Mouse (Mus musculus) mouse embryonic stem cell (cell line): ENCODE measurements around the gene Zdhhc13.

Experiments
- in situ Hi-C, 2 experiments: fragments of 300-500 bp; cut with MboI; formaldehyde crosslinking; loops; 1 replicate in 1 of 2; 3 replicates in 1 of 2; pipeline ENCODE4 v1.14.3; 2019 to 2020; ENCODE audit warnings: low sequenced_read_pairs in 2 of 2, low pct_unique_long_range_greater_than_20kb in 1 of 2, mixed read lengths in 1 of 2; ENCODE audit not compliant: unreplicated experiment in 1 of 2

Zdhhc13 gene

GRCm38 (mm10) chr7:48788851-48789572 lies at the start of gene Zdhhc13:
Zdhhc13 (plus strand) TSS chr7:48789003.
- in situ Hi-C loops, result no loop called here

DNA sequence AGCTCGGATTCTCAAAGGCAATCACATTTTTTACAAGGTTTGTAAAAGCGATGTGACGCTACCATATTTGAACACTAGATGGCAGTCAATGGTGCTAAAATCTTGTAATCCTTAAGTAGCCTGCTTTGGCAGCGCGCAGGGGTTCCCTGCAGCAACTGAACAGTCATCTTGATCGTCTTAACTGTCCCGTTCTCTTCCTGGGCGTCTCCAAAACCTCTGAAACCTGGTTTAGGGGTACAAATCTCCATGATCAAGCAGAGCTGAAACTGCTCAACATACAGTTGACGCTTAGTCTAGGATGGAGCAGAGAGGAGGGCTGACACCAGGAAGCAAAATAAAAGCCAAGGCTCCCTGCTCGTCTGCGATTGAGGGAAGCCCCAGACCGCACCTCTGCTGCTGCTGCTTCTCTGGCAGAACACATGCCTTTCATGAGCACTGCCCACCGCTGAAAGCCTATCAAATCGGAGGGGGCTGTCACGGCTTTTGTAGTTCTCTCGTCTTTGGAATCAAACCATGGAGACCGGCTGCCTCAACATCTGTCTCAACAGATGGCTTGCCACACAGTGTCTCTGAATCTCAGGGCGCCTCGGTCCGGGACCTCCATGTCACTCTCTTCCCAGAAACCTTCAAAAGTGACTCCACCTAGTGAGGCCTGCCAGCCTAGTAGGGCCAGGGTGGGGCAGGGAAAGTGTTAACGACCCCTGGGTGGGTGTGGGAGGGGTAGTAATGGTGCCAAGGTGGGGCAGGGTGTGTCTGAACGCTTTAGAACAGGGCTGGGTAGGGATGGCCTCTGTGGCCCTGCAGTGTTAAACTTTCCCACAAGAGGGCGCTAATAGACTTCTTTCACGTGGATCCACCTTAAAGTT lies 39.3 kb upstream of the Zdhhc13 start:
- in situ Hi-C loops, result loop anchor here (5.0 to 10.0 kb wide), 2 partner anchors 128 to 365 kb away; no protein-coding TSS in a partner anchor

DNA sequence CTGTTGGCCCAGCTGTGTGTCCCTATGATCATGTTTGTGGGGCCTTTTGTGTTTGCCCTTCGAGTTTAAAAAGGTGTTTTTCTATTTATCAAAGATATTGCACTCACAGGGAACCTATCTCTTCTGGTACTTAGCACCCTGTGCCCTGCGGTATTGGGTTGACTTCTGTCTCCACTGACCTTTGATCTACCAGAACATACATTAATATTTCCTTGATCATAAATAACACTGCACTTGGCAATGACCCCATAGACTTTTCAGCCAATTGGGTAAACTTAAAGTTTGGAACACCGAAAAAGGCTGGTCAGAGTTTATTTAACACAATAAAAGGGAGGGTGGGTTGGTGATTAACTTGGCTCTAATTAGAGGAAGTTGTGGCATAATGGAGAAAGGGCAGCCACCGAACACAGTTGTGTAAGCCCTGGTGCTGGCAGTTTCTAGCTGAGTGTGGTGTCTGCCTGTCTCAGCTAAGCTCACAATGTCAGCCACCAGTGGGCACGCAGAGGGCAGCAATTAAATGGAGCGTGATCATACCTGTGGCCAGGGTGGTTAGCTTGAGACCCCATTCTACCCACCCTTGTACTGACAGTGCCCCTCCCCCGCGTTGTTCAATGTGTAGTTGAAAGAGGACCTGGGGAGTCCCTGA lies 38.5 kb upstream of the Zdhhc13 start:
- in situ Hi-C loops, result loop anchor here (5.0 to 10.0 kb wide), 2 partner anchors 127 to 365 kb away; no protein-coding TSS in a partner anchor

DNA sequence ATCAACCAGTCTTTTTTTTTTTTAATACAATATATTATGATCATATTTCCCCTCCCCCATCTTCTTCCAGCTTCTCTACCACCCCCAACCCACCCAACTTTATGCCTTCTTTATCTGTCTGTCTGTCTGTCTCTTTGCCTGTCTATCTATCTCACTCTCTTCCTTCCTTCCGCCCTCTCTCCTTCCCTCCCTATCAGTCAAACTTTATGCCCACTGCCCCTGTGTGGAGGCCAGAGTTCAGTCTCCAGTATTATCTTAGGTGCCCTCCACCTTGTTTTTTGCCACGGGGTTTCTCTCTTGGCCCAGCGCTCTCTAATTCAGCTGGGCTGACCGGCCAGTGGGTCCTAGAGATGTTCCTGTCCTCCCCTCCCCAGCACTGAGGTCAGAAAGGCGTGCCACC lies 37.6 kb upstream of the Zdhhc13 start:
- in situ Hi-C loops, result loop anchor here (5.0 to 10.0 kb wide), 2 partner anchors 126 to 364 kb away; no protein-coding TSS in a partner anchor

DNA sequence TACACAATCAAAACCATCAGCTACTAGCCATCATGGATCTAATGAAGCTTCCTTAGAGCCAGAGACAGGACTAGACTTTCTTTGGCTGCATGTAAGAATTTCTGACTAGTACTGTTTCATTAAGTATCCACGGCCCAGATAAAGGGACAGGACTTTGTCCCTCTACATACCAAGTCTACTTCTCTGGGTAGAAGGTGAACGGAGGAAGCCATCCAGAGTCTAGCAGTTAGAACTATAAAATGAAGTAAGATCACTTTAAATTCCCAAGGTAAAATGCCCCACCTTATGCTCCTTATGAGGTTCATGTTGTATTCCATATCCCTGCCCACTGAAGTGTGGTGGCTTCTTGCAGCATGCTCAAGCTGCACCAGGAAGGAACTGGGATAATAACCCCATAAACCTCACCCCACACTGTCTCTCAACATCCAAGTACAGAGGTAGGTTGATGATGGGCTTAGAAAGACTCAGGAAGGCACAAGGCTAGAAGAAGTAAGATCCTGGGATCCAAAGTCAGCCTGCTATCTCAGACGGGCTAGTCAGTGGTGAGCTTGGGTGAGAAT lies 34.3 kb upstream of the Zdhhc13 start:
- in situ Hi-C loops, result loop anchor here (5.0 to 10.0 kb wide), 2 partner anchors 123 to 360 kb away; no protein-coding TSS in a partner anchor

DNA sequence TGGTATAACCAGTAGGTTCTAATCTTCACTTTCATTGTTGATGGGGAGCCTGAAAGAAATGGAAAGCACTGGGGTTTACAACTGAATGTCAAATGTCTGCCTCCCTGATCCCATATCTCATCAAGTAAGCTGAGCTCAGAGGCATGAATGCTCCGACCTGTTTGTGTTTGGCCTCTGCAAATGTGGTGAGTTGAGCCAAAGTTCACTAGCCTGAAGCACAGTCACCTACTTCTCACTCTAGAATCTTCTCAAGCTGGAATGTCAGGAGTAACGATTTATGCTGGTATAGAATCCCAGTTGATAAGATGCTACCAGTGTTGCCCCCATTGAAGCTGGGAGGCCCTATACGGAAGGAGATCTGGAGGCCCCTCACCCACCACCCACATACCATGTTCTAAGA lies 33.0 kb upstream of the Zdhhc13 start:
- in situ Hi-C loops, result loop anchor here (5.0 to 10.0 kb wide), 2 partner anchors 356 to 359 kb away; no protein-coding TSS in a partner anchor

DNA sequence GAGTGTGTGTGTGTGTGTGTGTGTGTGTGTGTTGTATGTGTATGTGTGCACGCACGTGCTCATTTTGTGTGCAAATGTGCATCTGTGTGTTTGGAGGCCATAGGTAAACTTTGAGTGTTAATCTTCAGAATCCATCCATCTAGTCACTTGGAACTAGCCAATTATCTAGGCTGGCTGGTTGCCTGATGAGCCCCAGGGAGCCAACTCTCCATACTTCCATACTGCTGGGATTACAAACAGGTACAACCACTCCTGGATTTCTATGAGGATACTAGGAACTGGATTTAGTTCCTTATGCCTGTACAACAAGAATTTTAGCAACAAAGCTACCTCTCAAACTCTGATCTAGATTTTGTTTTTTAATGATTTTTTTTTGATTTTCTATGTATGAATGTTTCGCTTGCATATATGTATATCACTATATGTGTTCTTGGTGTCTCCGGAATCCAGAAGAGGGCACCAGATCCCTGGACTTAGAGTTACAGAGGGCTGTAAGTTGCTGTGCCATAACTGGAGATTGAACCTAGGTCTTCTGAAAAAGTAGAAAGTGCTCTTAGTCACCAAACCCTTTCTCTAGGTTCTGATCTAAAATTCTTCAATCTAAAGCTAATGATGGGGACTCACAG lies 32.4 kb upstream of the Zdhhc13 start:
- in situ Hi-C loops, result loop anchor here (5.0 to 10.0 kb wide), 2 partner anchors 356 to 358 kb away; no protein-coding TSS in a partner anchor

- in situ Hi-C loops, result loop anchor here (5.0 to 10.0 kb wide), 2 partner anchors 354 to 357 kb away; no protein-coding TSS in a partner anchor
These were observed 30.7 kb upstream of the Zdhhc13 start for GRCm38 (mm10) chr7:48758083-48758482.

- in situ Hi-C loops, result no loop called here
These were observed 28.0 kb upstream of the Zdhhc13 start for GRCm38 (mm10) chr7:48760789-48761188.

- in situ Hi-C loops, result no loop called here
These were observed 26.5 kb upstream of the Zdhhc13 start for GRCm38 (mm10) chr7:48762289-48762688.

GRCm38 (mm10) chr7:48762721-48763120 lies 26.1 kb upstream of the Zdhhc13 start:
- in situ Hi-C loops, result no loop called here

DNA sequence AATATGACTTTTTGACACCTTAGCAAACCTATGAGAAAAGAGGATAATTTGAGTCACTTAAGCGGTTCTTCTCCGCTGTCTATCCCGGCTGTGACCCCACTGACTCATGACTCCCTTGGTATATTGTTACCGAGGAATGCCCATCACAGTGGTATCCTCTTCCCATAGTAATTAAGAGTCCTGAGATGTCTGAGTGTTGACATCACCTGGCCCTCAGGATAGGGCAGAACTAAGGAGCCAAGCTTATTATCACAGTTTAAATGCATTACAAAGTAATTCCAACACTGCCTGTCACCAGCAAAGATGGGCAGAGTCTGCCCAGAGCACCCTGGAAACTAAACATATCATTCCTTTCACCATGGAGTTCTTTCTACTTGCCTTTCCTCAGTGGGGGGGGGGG lies 22.8 kb upstream of the Zdhhc13 start:
- in situ Hi-C loops, result no loop called here

- in situ Hi-C loops, result no loop called here
These were observed 19.1 kb upstream of the Zdhhc13 start for GRCm38 (mm10) chr7:48769721-48770120.

DNA sequence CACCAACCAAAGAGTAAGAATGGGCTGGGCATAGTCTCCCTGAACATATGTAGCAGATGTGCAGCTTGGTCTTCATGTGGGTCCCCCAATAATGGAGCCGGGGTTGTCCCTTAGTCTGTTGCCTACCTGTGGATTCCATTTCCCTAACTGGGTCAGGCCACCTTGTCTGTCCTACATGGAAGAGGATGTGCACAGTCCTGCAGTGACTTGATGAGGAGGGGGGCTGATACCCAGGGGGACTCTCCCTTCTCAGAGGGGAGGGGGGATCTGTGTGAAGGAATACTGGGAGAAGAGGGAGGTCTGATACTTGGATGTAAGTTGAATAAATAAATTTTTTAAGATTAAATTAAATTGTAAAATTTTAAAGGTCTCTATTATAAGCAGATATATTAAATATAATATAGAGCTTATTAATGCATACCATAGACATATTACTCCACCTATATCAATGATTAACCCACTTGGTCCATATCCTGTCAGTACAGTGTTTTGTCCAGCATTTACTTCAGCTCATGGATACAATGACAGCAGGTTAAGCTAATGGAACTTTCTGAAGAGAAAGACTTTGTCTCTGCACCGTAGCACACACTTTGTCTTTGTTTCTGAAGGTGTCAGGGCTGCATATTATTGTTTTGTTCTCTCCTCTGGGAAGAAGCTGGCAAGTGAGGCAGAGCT lies 16.6 kb upstream of the Zdhhc13 start:
- in situ Hi-C loops, result no loop called here

GRCm38 (mm10) chr7:48773333-48773732 lies 15.5 kb upstream of the Zdhhc13 start:
- in situ Hi-C loops, result no loop called here

GRCm38 (mm10) chr7:48774633-48775032 lies 14.2 kb upstream of the Zdhhc13 start:
- in situ Hi-C loops, result no loop called here

- in situ Hi-C loops, result no loop called here
These were observed 13.4 kb upstream of the Zdhhc13 start for GRCm38 (mm10) chr7:48775436-48775835.
